Mouse (Mus musculus) embryonic facial prominence, embryonic 11.5 days (tissue): ENCODE data around the gene Rnaseh2c. TPM values are rescaled to one million over a fixed set of nuclear protein-coding genes. Genes with fewer than 3 reads are reported as not detected.

Experiments
- ATAC-seq: fragments of 200-750 bp; cut with Nextera tagmentation; replicated peaks from 2 replicates; pipeline ENCODE4 v1.8.0; 2017; ENCODE audit warnings: low read depth; ENCODE audit not compliant: insufficient number of reproducible peaks, low FRiP score, low TSS enrichment
- DNase-seq: peaks from one replicate; pipeline ENCODE4 v3.0.0-alpha.2; 2015; ENCODE audit warnings: low spot score
- H3K27ac ChIP-seq: fragments of 300-500 bp; sonication (generic); replicated peaks from 2 replicates; pipeline ENCODE4 v1.5.1; 2014; ENCODE audit warnings: mild to moderate bottlenecking, low read depth, low read length, control low read depth
- H3K27me3 ChIP-seq: fragments of 300-500 bp; sonication (generic); 2 replicates; pipeline ENCODE4 v1.6.1; 2014; ENCODE audit warnings: mild to moderate bottlenecking, low read length, moderate library complexity, mixed read lengths; ENCODE audit not compliant: control insufficient read depth, insufficient read depth
- H3K36me3 ChIP-seq: fragments of 300-500 bp; sonication (generic); replicated peaks from 2 replicates; pipeline ENCODE4 v1.6.1; 2014; ENCODE audit warnings: low read depth, mild to moderate bottlenecking, low read length, moderate library complexity, mixed read lengths; ENCODE audit not compliant: control insufficient read depth, insufficient read depth
- H3K4me1 ChIP-seq: fragments of 300-500 bp; sonication (generic); 2 replicates; pipeline ENCODE4 v1.6.1; 2014; ENCODE audit warnings: low read length, mixed read lengths; ENCODE audit not compliant: control insufficient read depth, insufficient read depth
- H3K4me2 ChIP-seq: fragments of 300-500 bp; sonication (generic); 2 replicates; pipeline ENCODE4 v1.6.1; 2014; ENCODE audit warnings: low read depth, mild to moderate bottlenecking, control low read depth, low read length, moderate library complexity
- H3K4me3 ChIP-seq: fragments of 300-500 bp; sonication (generic); 2 replicates; pipeline ENCODE4 v1.5.1; 2014; ENCODE audit warnings: low read depth, low read length, control low read depth
- H3K9ac ChIP-seq: fragments of 300-500 bp; sonication (generic); replicated peaks from 2 replicates; pipeline ENCODE4 v1.6.1; 2014; ENCODE audit warnings: mild to moderate bottlenecking, control low read depth, low read length
- H3K9me3 ChIP-seq: fragments of 300-500 bp; sonication (generic); replicated peaks from 2 replicates; pipeline ENCODE4 v1.6.1; 2016; ENCODE audit warnings: mild to moderate bottlenecking, low read length, inconsistent platforms, mixed read lengths; ENCODE audit not compliant: control insufficient read depth
- WGBS: fragments of 180-500 bp; shearing (Covaris S2); extraction: QIAGEN DNeasy Blood & Tissue Kit; methylation state at CpG from one replicate; pipeline ENCODE4 v1.1.7; 2014; 5-methylcytosine and 5-hydroxymethylcytosine counted together
- polyA plus RNA-seq: library from polyadenylated mRNA; unstranded; fragments of >200 nt; fragmentation: Nextera tagmentation; extraction: Ambion mirVana; gene quantifications from 2 replicates; pipeline ENCODE4 v1.2.1, GENCODE M21; 2014

Rnaseh2c gene
- polyA plus RNA-seq, 1 experiment from 2014 or later = 157 TPM

DNA sequence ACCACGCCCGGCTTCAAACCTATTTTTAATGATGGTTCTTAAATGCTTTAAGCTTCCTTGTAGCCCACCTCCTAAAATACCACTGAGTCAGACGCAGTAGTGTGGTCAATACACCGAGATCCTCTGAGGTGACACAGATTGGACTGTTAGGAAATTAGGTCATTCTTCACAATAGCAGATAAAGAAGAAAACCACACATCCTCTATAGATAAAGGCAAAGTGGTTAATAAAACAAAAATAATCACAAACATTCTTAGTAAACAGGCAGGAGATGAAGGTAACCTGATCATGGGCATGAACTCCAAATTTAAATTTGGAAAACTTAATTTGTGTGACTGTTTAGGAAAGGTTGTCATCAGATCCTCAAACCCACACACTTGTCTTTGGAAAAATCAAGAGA is 18.3 kb downstream of the Rnaseh2c start:
- Histone ChIP-seq H3K9ac (no peak overlapping the region), H3K4me1 (no peaks in the 10 kb centered on the region), H3K27me3 (no peaks in the 10 kb centered on the region), H3K4me2 (no peak overlapping the region), H3K27ac (no peak overlapping the region), H3K9me3 (no peaks in the 10 kb centered on the region), H3K4me3 (no peak overlapping the region), H3K36me3 (no peaks in the 10 kb centered on the region)
- WGBS = 87% methylated on average over 4 of the region's 4 CpGs
- DNase-seq (no peak), ATAC-seq (no peak)

DNA sequence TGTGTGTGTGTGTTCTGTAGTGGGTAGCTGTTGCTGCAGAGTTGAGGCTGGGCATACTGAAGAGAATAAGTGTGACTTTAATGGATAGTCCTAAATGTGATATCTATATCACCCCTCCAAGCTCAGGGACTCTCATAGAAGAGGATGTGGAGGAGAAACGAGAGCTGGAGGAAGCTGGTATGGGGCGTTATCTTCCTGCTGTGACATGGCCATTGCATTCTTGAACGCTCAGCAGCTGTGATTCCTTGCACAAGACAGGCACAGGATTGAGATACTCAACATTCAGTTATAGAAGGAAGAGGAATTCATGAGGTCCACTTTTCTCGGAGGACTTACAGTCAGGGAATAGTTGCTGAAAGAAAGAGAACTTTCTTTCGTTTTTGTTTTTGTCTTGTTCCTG is 20.2 kb downstream of the Rnaseh2c start:
- H3K27me3 ChIP-seq = no peaks in the 10 kb centered on the region
- H3K4me1 ChIP-seq = no peaks in the 10 kb centered on the region
- 85% methylated on average over 5 of the region's 5 CpGs for WGBS
- no peak overlapping the region for H3K4me2 ChIP-seq
- DNase-seq (no peak), ATAC-seq (no peak)
- no peaks in the 10 kb centered on the region for H3K36me3 ChIP-seq
- H3K9ac ChIP-seq = no peak overlapping the region
- no peak overlapping the region for H3K27ac ChIP-seq
- no peaks in the 10 kb centered on the region for H3K9me3 ChIP-seq
- no peak overlapping the region for H3K4me3 ChIP-seq

DNA sequence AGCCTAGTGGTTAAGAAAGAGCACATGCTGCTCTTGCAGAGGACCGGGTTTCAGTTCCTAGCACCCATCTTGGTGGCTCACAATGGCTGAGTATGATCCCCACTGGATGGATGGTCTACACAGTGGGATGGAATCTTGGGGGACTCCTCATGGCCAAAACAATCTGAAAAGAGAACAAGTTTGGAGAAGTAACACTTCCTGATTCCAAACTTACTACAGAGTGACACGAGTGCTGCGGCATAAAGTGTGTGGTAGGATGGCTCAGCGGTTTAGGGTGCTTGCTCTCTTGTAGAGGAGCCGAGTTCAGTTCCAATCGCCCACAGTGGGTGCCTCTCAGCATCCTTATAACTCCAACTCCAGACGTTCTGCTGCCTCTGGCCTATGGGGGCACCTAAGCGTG is 23.6 kb downstream of the Rnaseh2c start:
- H3K4me2 ChIP-seq = no peak overlapping the region

GRCm38 (mm10) chr19:5629907-5630306 is 28.2 kb downstream of the Rnaseh2c start:
- no peak overlapping the region for H3K4me2 ChIP-seq
- H3K4me1 ChIP-seq = no peaks in the 10 kb centered on the region
- H3K9ac ChIP-seq = no peak overlapping the region
- no peaks in the 10 kb centered on the region for H3K9me3 ChIP-seq
- no peaks in the 10 kb centered on the region for H3K27me3 ChIP-seq
- H3K36me3 ChIP-seq = no peaks in the 10 kb centered on the region
- no peak for ATAC-seq
- H3K27ac ChIP-seq = no peak overlapping the region
- no peak overlapping the region for H3K4me3 ChIP-seq
- no peak for DNase-seq

More for the DNA sequence above, 23.6 kb downstream of the Rnaseh2c start:
- DNase-seq (no peak), ATAC-seq (no peak)
- H3K9me3 ChIP-seq = no peaks in the 10 kb centered on the region
- H3K36me3 ChIP-seq = no peaks in the 10 kb centered on the region
- WGBS = 81% methylated on average over 8 of the region's 8 CpGs
- no peaks in the 10 kb centered on the region for H3K4me1 ChIP-seq
- H3K27me3 ChIP-seq = no peaks in the 10 kb centered on the region
- H3K27ac ChIP-seq = no peak overlapping the region
- no peak overlapping the region for H3K9ac ChIP-seq
- no peak overlapping the region for H3K4me3 ChIP-seq

DNA sequence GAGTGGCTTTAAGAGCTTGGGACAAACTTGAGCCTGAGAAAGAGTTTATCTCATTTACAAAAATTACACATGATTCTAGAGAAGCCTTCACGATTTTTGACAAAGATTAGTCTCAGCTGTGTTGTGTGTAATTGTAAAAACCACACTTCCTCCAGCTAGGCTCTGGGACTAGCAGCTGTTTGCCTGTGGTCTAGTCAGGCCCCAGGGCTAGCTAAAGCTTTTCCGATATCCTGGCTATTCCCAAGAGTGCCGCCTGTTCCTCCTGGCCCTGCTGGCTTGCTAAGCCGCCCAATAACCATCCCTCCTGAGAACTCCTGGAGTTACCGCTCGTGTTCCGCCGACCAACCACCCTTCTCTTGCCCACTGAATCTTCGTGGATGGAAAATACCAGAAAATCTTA is 30.4 kb downstream of the Rnaseh2c start:
- Histone ChIP-seq H3K4me1 (peaks cover 4% of the 10 kb centered on the region; the same call in 1 of the 2 replicates), H3K9me3 (no peaks in the 10 kb centered on the region), H3K36me3 (no peaks in the 10 kb centered on the region), H3K27me3 (no peaks in the 10 kb centered on the region), H3K4me3 (no peak overlapping the region), H3K9ac (no peak overlapping the region), H3K27ac (no peak overlapping the region), H3K4me2 (no peak overlapping the region)
- 71% methylated on average over 9 of the region's 9 CpGs for WGBS
- ATAC-seq (no peak), DNase-seq (no peak)

- Histone ChIP-seq H3K9me3 (no peaks in the 10 kb centered on the region), H3K4me1 (peaks cover 6% of the 10 kb centered on the region), H3K27ac (no peak overlapping the region), H3K36me3 (peaks cover 3% of the 10 kb centered on the region), H3K9ac (peak overlapping the region; percentile 91), H3K27me3 (no peaks in the 10 kb centered on the region), H3K4me2 (no peak overlapping the region), H3K4me3 (0 out of 2 replicates have a peak overlapping the region, but pooled peaks have one; percentile 5)
- ATAC-seq (no peak), DNase-seq (no peak)
- WGBS = 75% methylated on average over 7 of the region's 7 CpGs
Measured at GRCm38 (mm10) chr19:5636036-5636570, 34.4 kb downstream of the Rnaseh2c start.

DNA sequence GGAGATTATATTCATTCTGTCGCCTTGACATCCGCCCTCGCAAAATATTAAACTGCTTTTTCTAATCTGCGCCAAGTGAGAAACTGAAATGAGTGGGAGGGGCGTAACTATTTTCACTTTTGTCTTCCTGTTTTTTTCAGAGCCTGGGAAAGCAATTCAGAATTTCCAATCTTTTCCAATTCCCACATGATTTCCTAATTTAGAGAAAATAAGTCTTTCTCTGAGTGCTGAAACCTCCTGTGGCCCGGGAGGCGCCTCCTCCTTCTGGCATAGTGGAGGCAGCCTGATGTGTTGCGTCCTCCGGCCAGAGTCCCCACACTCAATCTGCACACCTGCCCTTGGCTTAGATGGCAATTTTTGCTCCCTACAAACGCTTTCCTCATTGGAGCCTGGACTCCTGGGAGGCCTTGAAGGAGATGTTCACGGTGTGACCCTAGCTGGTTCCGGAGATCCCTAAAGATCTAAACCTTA is 34.9 kb downstream of the Rnaseh2c start:
- H3K27ac ChIP-seq = peak overlapping the region; percentile 86
- 0 out of 2 replicates have a peak, but pooled peaks have one; percentile 12 for ATAC-seq
- H3K9ac ChIP-seq = peak overlapping the region; percentile 91
- no peaks in the 10 kb centered on the region for H3K27me3 ChIP-seq
- peaks cover 6% of the 10 kb centered on the region for H3K4me1 ChIP-seq
- DNase-seq = no peak
- H3K36me3 ChIP-seq = peaks cover 7% of the 10 kb centered on the region
- peak overlapping the region; percentile 93 for H3K4me2 ChIP-seq
- WGBS = 43% methylated on average over 12 of the region's 12 CpGs
- H3K4me3 ChIP-seq = peak overlapping the region; percentile 49
- no peaks in the 10 kb centered on the region for H3K9me3 ChIP-seq

GRCm38 (mm10) chr19:5637069-5638047 is 35.7 kb downstream of the Rnaseh2c start, which contains the start of gene Rela:
Rela (plus strand) TSS chr19:5637483.
- H3K27me3 ChIP-seq = no peaks in the 10 kb centered on the region
- peak within 1 kb of the TSS; percentile 91 for H3K9ac ChIP-seq
- peaks cover 6% of the 10 kb centered on the region for H3K4me1 ChIP-seq
- DNase-seq (peak; percentile 83), ATAC-seq (peak; percentile 90)
- H3K9me3 ChIP-seq = no peaks in the 10 kb centered on the region
- H3K4me2 ChIP-seq = peak within 1 kb of the TSS; percentile 93
- peaks cover 7% of the 10 kb centered on the region for H3K36me3 ChIP-seq
- WGBS = under 1% methylated on average over 102 of the region's 109 CpGs
- peak within 1 kb of the TSS; percentile 86 for H3K27ac ChIP-seq
- H3K4me3 ChIP-seq = peak within 1 kb of the TSS; percentile 49
